11 mouse cellular contexts compared by ENCODE assay signal in genomic region chr12:99464291-99464690, GRCm38 (mm10).
"Had no signal": no experiment of that assay in that cellular context is flagged by ENCODE, and none has a peak within 500 bp of the region (broad histone marks: within the 10 kb centered on the region; RNA-seq: fewer than 3 reads in every experiment).

No protein-coding gene starts in this region.

- DNase-seq: kidney, adult 11 months; kidney, adult 9 months; kidney, postnatal 36 days; left cerebral cortex, postnatal 4 days had no signal

- H3K27me3 ChIP-seq: limb, embryonic 13.5 days; liver, embryonic 15.5 days; lung, embryonic 15.5 days; midbrain, embryonic 15.5 days had no signal

- H3K36me3 ChIP-seq: limb, embryonic 13.5 days; liver, embryonic 15.5 days; lung, embryonic 15.5 days; midbrain, embryonic 15.5 days had no signal

- H3K27ac ChIP-seq: kidney, postnatal 0 days; limb, embryonic 13.5 days; liver, embryonic 15.5 days; lung, embryonic 15.5 days; midbrain, embryonic 15.5 days; stomach, postnatal 0 days had no signal

- H3K9ac ChIP-seq: limb, embryonic 13.5 days; liver, embryonic 15.5 days; lung, embryonic 15.5 days; midbrain, embryonic 15.5 days had no signal

- ATAC-seq: midbrain, embryonic 15.5 days had no signal

- H3K4me2 ChIP-seq: limb, embryonic 13.5 days; liver, embryonic 15.5 days; lung, embryonic 15.5 days; midbrain, embryonic 11.5 days; midbrain, embryonic 15.5 days had no signal

- H3K9me3 ChIP-seq: limb, embryonic 13.5 days; liver, embryonic 15.5 days; lung, embryonic 15.5 days; midbrain, embryonic 15.5 days had no signal

- H3K4me3 ChIP-seq: limb, embryonic 13.5 days; liver, embryonic 15.5 days; lung, embryonic 15.5 days; midbrain, embryonic 15.5 days had no signal
